Mouse (Mus musculus): ENCODE measurements around the gene Pmepa1. TPM values are rescaled to one million over a fixed set of nuclear protein-coding genes. Genes with fewer than 3 reads are reported as not detected.

Pmepa1 gene
- total RNA-seq, 2 experiments from 2014 or later, result 43.3 to 56.9 TPM

DNA sequence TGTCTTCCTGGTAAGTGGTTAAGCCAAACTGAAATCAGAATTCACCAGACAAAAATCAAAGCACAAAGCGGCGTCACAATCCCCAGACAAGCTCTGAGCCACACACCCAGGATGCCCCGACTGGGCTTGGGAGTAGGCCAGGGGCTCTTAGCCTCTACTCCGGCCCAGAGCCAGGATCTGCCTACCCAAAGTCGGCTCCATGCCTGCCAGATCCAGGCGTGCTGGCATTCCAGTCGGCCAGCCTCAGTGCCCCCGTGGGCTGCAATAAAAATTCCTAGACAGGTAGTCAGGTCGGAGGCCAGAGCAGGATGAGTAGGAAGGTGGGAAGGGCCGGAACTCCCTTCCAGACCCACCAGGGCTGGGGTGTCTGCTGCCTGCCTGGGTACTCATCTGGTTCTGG is 14.8 kb downstream of the Pmepa1 start:
- DNase-seq (ENCODE audit: low spot score in 2 of 2), result no peak
- intact Hi-C loops (cut with DNase I), result no loop called here

GRCm38 (mm10) chr2:173258459-173259091 is 17.8 kb downstream of the Pmepa1 start:
- no peak for DNase-seq (ENCODE audit: low spot score in 2 of 2)
- intact Hi-C loops (cut with DNase I), result no loop called here

- intact Hi-C loops (cut with DNase I), result no loop called here
- DNase-seq (ENCODE audit: low spot score in 2 of 2), result peak; percentile 80 to 85
Measured at GRCm38 (mm10) chr2:173257610-173258009, 18.7 kb downstream of the Pmepa1 start.

GRCm38 (mm10) chr2:173256552-173256949 is 19.8 kb downstream of the Pmepa1 start:
- no peak for DNase-seq (ENCODE audit: low spot score in 2 of 2)
- intact Hi-C loops (cut with DNase I), result no loop called here

GRCm38 (mm10) chr2:173255810-173256551 is 20.4 kb downstream of the Pmepa1 start:
- intact Hi-C loops (cut with DNase I), result no loop called here
- no peak for DNase-seq (ENCODE audit: low spot score in 2 of 2)

- intact Hi-C loops (cut with DNase I), result no loop called here
Measured at GRCm38 (mm10) chr2:173253761-173254662, 22.3 kb downstream of the Pmepa1 start.

DNA sequence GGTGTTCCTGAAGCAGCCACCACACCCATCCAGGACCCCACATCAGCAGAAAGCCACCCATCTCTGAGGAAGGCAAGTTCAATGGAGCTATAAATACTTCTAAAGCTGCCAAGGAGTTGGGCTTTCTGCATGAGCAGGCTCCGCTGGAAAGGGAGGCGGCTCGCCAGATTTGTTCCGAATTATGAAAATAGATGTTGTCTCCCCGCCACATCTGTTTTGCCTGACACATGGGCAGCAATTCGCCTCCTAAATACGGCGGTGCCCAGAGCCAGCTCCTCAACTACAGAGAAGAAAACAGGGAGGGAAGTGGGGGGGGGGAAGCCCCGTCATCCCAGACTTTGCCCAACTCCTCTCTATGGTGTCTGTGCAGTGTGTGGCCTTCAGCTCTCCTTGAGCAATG is 24.7 kb downstream of the Pmepa1 start:
- intact Hi-C loops (cut with DNase I), result no loop called here

More at GRCm38 (mm10) chr2:173253761-173254662, 22.3 kb downstream of the Pmepa1 start:
- no peak for DNase-seq (ENCODE audit: low spot score in 2 of 2)

GRCm38 (mm10) chr2:173251133-173251532 is 25.2 kb downstream of the Pmepa1 start:
- DNase-seq (ENCODE audit: low spot score in 2 of 2), result no peak
- intact Hi-C loops (cut with DNase I), result no loop called here

More for the DNA sequence above, 24.7 kb downstream of the Pmepa1 start:
- peak; percentile 77 to 84 for DNase-seq (ENCODE audit: low spot score in 2 of 2)

DNA sequence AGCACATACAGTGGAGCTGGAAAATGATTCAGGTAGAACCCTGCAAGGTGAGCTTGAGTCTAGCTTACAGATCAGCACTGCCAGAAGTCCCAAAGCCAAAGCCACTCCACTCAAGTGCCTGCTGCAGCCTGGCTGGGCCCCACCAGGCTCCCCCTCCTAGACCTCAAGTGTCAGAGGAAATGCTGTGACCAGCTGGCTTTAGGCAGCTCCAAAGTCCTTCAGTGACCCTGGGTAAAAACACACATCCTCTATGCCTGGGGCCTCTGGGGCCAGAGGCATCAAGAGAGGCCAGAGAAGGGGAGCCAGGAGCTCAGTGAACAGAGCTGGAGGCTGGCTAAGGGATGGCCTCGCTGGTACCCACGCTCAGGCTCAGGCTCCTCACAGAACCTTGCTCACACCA is 25.9 kb downstream of the Pmepa1 start:
- no peak for DNase-seq (ENCODE audit: low spot score in 2 of 2)
- intact Hi-C loops (cut with DNase I), result no loop called here

DNA sequence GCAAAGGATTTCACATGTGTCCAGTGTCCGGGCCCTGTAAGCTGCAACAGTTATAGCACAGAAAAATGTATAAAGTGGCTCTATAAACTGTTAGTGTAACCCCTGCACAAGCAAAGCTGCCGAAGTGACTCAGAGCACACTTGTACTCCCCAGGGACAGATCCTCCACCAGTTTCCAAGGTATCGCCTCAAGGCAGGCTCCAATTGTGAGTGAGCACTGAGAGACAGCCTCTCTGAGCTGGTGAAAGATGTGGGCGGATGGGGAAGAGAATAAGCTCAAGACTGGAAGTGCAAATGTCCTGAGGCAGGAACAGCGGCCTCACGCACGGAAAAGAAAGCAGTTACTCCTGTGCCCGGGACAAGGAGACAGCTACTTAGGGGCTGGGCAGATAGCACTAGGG is 26.4 kb downstream of the Pmepa1 start:
- no peak for DNase-seq (ENCODE audit: low spot score in 2 of 2)
- intact Hi-C loops (cut with DNase I), result no loop called here

- no peak for DNase-seq (ENCODE audit: low spot score in 2 of 2)
- intact Hi-C loops (cut with DNase I), result no loop called here
Measured at GRCm38 (mm10) chr2:173249386-173249785, 26.9 kb downstream of the Pmepa1 start.

DNA sequence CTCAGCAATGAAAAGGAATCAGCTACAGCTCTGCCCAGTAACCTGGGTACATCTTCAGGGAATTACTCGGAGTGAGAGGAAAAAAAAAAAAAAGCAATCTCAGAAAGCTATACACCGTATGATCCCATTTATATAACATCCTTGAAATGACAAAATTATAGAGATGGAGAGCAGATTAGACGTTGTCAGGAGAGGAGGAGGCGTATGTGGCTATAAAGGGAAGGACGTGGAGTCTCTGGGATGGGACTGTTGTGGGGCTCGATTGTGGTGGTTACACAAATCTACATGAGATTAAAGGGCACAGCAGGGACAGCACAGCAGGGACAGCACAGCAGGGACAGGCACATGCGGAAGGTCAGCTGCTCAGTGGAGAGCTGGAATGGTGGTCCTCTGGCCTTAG is 27.5 kb downstream of the Pmepa1 start:
- intact Hi-C loops (cut with DNase I), result no loop called here

DNA sequence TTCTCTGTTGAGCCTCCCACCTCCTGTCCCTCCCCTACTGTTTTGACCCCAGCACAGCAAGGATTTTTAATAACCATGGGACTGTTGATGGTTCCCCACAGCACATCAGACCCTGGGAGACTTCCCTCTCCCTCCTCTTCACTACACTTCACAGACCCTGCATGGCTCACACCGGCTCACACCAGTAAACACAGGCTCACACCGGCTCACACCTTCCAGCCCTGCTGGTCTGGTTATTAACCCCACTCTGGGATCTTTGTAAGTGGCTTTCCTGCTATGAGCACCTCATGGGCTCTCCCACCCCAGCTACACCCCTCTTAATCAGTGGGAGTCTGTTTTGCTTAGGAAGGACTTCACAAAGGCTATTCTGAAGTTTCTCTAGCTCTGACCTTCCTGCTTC is 28.4 kb downstream of the Pmepa1 start:
- intact Hi-C loops (cut with DNase I), result no loop called here
- DNase-seq (ENCODE audit: low spot score in 2 of 2), result no peak

More for the DNA sequence above, 27.5 kb downstream of the Pmepa1 start:
- no peak for DNase-seq (ENCODE audit: low spot score in 2 of 2)

- DNase-seq (ENCODE audit: low spot score in 2 of 2), result no peak
- intact Hi-C loops (cut with DNase I), result no loop called here
Measured at GRCm38 (mm10) chr2:173247197-173247596, 29.1 kb downstream of the Pmepa1 start.

DNA sequence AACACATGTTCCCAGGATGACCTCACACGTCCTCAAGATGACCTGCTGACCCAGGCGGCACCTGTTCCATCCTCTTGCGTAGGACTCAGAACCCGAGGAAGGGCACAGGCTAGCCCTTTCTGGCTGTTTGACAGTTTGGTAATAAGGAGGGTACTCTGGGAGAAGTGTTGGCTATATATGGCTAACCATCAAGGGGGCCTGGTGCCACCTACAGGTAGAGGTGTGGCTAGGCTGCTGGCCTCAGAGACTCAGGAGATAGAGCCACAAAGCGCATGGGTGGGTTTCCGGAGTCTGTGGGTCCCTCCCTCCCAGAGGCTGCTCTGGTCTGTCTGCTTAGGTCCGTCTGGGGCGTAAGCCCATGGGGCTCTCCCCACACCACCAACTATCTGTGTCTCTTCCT is 29.6 kb downstream of the Pmepa1 start:
- no peak for DNase-seq (ENCODE audit: low spot score in 2 of 2)
- intact Hi-C loops (cut with DNase I), result no loop called here

- no peak for DNase-seq (ENCODE audit: low spot score in 2 of 2)
- intact Hi-C loops (cut with DNase I), result no loop called here
Measured at GRCm38 (mm10) chr2:173245258-173245657, 31.1 kb downstream of the Pmepa1 start.

- intact Hi-C loops (cut with DNase I), result no loop called here
- DNase-seq (ENCODE audit: low spot score in 2 of 2), result no peak
Measured at GRCm38 (mm10) chr2:173244108-173244507, 32.2 kb downstream of the Pmepa1 start.

GRCm38 (mm10) chr2:173243616-173244015 is 32.7 kb downstream of the Pmepa1 start:
- DNase-seq (ENCODE audit: low spot score in 2 of 2), result no peak
- intact Hi-C loops (cut with DNase I), result no loop called here

DNA sequence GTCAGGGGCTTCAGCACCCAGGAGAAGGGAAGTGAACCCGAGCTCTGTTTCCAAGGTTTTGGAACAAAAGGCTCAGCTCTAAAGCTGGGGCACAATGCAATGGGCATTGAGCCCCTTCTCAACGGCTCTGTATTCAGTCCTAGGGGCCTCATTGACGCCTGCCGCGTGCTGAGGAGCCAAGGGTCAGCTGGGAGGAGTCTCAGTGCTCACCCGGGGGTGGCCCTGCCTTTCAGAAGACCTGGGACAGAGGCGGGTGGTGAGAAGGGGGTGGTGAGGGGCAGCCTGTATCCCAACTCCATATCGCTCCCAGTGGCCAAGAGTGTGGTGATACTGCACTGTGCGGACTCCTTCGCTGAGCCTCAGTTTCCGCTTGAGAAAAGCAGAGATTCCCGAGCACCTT is 33.5 kb downstream of the Pmepa1 start:
- no peak for DNase-seq (ENCODE audit: low spot score in 2 of 2)

DNA sequence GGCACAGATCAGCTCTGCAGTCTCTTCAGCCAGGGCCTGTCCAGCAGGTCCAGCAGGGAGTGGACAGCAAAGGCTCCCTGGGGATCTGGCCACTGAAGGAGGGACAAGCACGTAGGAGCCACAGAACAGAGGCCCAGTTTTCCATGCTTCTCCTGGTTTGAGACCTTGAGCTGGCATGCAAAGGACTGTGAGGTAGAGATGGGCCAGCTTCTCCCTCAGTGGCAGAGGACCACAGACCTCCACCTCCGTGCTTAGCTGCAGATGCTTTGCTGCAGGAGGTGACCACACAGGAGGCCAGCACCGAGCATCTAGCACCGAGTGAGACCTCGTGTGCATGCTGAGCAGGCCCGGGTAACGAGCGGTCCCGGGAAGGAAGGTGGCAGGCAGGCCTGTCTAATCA is 35.6 kb downstream of the Pmepa1 start:
- no peak for DNase-seq (ENCODE audit: low spot score in 2 of 2)
- intact Hi-C loops (cut with DNase I), result no loop called here

More for the DNA sequence above, 33.5 kb downstream of the Pmepa1 start:
- intact Hi-C loops (cut with DNase I), result no loop called here

Measured in left cerebral cortex, postnatal 14 days (tissue).